In the genomic region with DNA sequence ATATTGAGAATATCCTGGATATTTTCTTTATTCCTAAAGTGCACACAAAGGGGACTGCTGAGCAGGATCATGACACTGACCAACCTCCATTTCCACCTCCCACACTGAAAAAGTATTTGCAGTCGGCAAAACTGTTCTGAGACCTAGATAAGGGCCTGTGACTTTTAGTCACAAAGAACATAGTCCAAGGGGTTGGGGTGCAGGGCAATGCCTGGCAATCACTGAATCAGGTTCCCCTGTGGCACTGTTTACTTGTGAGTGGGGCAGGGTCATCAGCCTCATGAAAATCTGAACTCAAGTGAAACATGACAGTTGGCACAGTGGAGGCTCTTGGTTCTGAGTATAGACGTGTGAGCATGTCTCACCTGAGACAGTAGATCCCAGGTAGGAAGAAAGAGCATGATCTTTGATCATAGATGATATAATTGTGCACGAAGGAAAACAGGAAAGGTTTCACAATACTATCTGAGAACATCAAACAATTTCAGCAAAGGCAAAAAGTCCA, we compare ENCODE assay signal across 31 mouse cellular contexts. TPM values are rescaled to one million over a fixed set of nuclear protein-coding genes. Genes with fewer than 3 reads are reported as not detected.
DNase-seq lines count a peak whose midpoint lies in the region; ATAC-seq and TF ChIP-seq lines count a peak whose summit lies in the region.
"Had no signal": no experiment of that assay in that cellular context is flagged by ENCODE, and none has a peak within 500 bp of the region (broad histone marks: within the 10 kb centered on the region; RNA-seq: fewer than 3 reads in every experiment).

No protein-coding gene starts in this region.

- H3K36me3 ChIP-seq in liver, embryonic 14.5 days (replicated peaks; ENCODE audit: control insufficient read depth, insufficient read depth, low read depth): no peaks in the 10 kb centered on the region
- no peaks in the 10 kb centered on the region; the same call in 1 of the 2 replicates for H3K36me3 ChIP-seq in intestine, postnatal 0 days (ENCODE audit: control insufficient read depth, insufficient read depth)
- 0 out of 2 replicates have a peak, but pooled peaks cover 1% of the 10 kb centered on the region for H3K36me3 ChIP-seq in small intestine, adult 2 months (ENCODE audit: control insufficient read depth, insufficient read depth, low read length)
- H3K36me3 ChIP-seq: embryonic facial prominence, embryonic 12.5 days; embryonic facial prominence, embryonic 15.5 days; heart, embryonic 12.5 days; heart, embryonic 15.5 days had no signal

- TF ChIP-seq CTCF in liver, embryonic 14.5 days (IDR thresholded peaks at IDR 0.05; ENCODE audit: low read depth): no peak
- TF ChIP-seq CTCF in intestine, postnatal 0 days (IDR thresholded peaks at IDR 0.05; ENCODE audit: low read depth): no peak
- no peak for TF ChIP-seq CTCF in small intestine, adult 2 months (IDR thresholded peaks at IDR 0.05; ENCODE audit: extremely low read depth, insufficient read length, insufficient replicate concordance, low read depth, low read length)

- 32% methylated on average over 3 of the region's 3 CpGs for WGBS in liver, embryonic 14.5 days (ENCODE audit: insufficient replicate concordance)
- WGBS in intestine, postnatal 0 days: 42% methylated on average over 3 of the region's 3 CpGs
- 32% methylated on average over 3 of the region's 3 CpGs for WGBS in small intestine, adult 2 months

- TF ChIP-seq EP300 in liver, embryonic 14.5 days (IDR thresholded peaks at IDR 0.05; ENCODE audit: low read depth): no peak

- intact Hi-C loops in heart, postnatal 10 days (cut with DNase I): no loop called here

- H3K4me3 ChIP-seq in liver, embryonic 14.5 days (ENCODE audit: insufficient read depth in 1 of 2, low read depth in 2 of 2, low read length in 2 of 2): no peak overlapping the region
- H3K4me3 ChIP-seq in intestine, postnatal 0 days (ENCODE audit: low read depth, low read length): no peak overlapping the region
- H3K4me3 ChIP-seq in small intestine, adult 2 months (ENCODE audit: low read depth, low read length): no peak overlapping the region
- H3K4me3 ChIP-seq: embryonic facial prominence, embryonic 12.5 days; embryonic facial prominence, embryonic 15.5 days; gastrocnemius, adult 2 months; heart, embryonic 12.5 days; heart, embryonic 15.5 days had no signal

- no peak overlapping the region for H3K9ac ChIP-seq in liver, embryonic 14.5 days (replicated peaks)
- no peak overlapping the region for H3K9ac ChIP-seq in intestine, postnatal 0 days (ENCODE audit: low read depth, low read length)
- H3K9ac ChIP-seq: embryonic facial prominence, embryonic 12.5 days; embryonic facial prominence, embryonic 15.5 days; forebrain, postnatal 0 days; heart, embryonic 12.5 days; heart, embryonic 15.5 days; hindbrain, embryonic 14.5 days had no signal

- H3K27ac ChIP-seq in liver, embryonic 14.5 days: no peak overlapping the region
- H3K27ac ChIP-seq in intestine, postnatal 0 days (ENCODE audit: low read depth, low read length): peak overlapping the region; percentile 75
- H3K27ac ChIP-seq in small intestine, adult 2 months (ENCODE audit: insufficient read depth, low read depth, low read length): peak overlapping the region; percentile 87
- H3K27ac ChIP-seq: embryonic facial prominence, embryonic 12.5 days; embryonic facial prominence, embryonic 15.5 days; gastrocnemius, adult 2 months; heart, embryonic 15.5 days; hindbrain, embryonic 14.5 days had no signal

- no peak for TF ChIP-seq POLR2A in small intestine, adult 2 months (IDR thresholded peaks at IDR 0.05; ENCODE audit: low read depth, low read length)

- peak; percentile 23; the same call in 1 of the 2 replicates for ATAC-seq in liver, embryonic 14.5 days (ENCODE audit: insufficient read depth)
- peak; percentile 37 for ATAC-seq in intestine, postnatal 0 days
- ATAC-seq: activated CD4-positive, CD25-positive, alpha-beta regulatory T cell, adult 4 months; forebrain, embryonic 14.5 days; forebrain, postnatal 0 days had no signal

- H3K4me1 ChIP-seq in liver, embryonic 14.5 days (replicated peaks; ENCODE audit: control insufficient read depth in 2 of 2, insufficient read depth in 2 of 2, low read length in 1 of 2): peaks cover 0 to 8% of the 10 kb centered on the region in 2 experiments; a peak in 2 of 4 replicates
- 0 out of 2 replicates have a peak, but pooled peaks cover 4% of the 10 kb centered on the region for H3K4me1 ChIP-seq in intestine, postnatal 0 days (replicated peaks; ENCODE audit: control insufficient read depth, insufficient read depth, low read length)
- peaks cover 23% of the 10 kb centered on the region for H3K4me1 ChIP-seq in small intestine, adult 2 months (ENCODE audit: control insufficient read depth, insufficient read depth, insufficient read length, low read length)
- H3K4me1 ChIP-seq: embryonic facial prominence, embryonic 12.5 days; embryonic facial prominence, embryonic 15.5 days; heart, embryonic 12.5 days; heart, embryonic 15.5 days had no signal

- peak; percentile 30 for DNase-seq in heart, adult 11 months
- DNase-seq in heart, postnatal 10 days: no peak
- no peak for DNase-seq in liver, embryonic 14.5 days (ENCODE audit: low read depth in 3 of 3, low spot score in 3 of 3)
- DNase-seq in liver: no peak
- DNase-seq in kidney, adult 8-10 months: no peak
- no peak for DNase-seq in layer of hippocampus, adult 8-10 months (ENCODE audit: low spot score in 2 of 2)
- DNase-seq: adrenal gland, adult 8-10 months; adrenal gland, postnatal 25 days; cerebellum, adult 11-12 months; cerebellum, adult 9-10 months; cerebellum, postnatal 14 days; forebrain, postnatal 0 days; gastrocnemius, adult 2 months; gastrocnemius, postnatal 14 days; heart, adult 18-20 months; heart, postnatal 14 days; heart, postnatal 4 days had no signal

- no peak overlapping the region for H3K4me2 ChIP-seq in liver, embryonic 14.5 days (ENCODE audit: low read depth)
- H3K4me2 ChIP-seq in intestine, postnatal 0 days (replicated peaks; ENCODE audit: low read depth): no peak overlapping the region
- H3K4me2 ChIP-seq: embryonic facial prominence, embryonic 12.5 days; embryonic facial prominence, embryonic 15.5 days; heart, embryonic 12.5 days; heart, embryonic 15.5 days; hindbrain, embryonic 14.5 days had no signal

- H3K9me3 ChIP-seq in liver, embryonic 14.5 days (ENCODE audit: control insufficient read depth, low read length): no peaks in the 10 kb centered on the region
- no peaks in the 10 kb centered on the region for H3K9me3 ChIP-seq in intestine, postnatal 0 days (ENCODE audit: control insufficient read depth)
- H3K9me3 ChIP-seq: embryonic facial prominence, embryonic 12.5 days; embryonic facial prominence, embryonic 15.5 days; heart, embryonic 12.5 days; heart, embryonic 15.5 days had no signal

- no peaks in the 10 kb centered on the region for H3K27me3 ChIP-seq in liver, embryonic 14.5 days (ENCODE audit: control insufficient read depth, insufficient read depth, low read length)
- no peaks in the 10 kb centered on the region for H3K27me3 ChIP-seq in intestine, postnatal 0 days (replicated peaks; ENCODE audit: control insufficient read depth, insufficient read depth, low read length)
- H3K27me3 ChIP-seq in small intestine, adult 2 months (ENCODE audit: control insufficient read depth, insufficient read depth, low read length): no peaks in the 10 kb centered on the region
- H3K27me3 ChIP-seq: embryonic facial prominence, embryonic 12.5 days; embryonic facial prominence, embryonic 15.5 days; heart, embryonic 15.5 days had no signal

RNA-seq across cellular contexts. Expression of a gene that starts 1.9 kb away (rescaled TPM):
- total RNA-seq in heart, postnatal 10 days (2021): not detected
- polyA plus RNA-seq in liver, embryonic 14.5 days (2012; rRNA removed): 27.2 and 28.8 TPM in 2 replicates
- polyA plus RNA-seq in liver, embryonic 14.5 days (2014; fragmentation: Nextera tagmentation; extraction: Ambion mirVana): 17.2 and 21.3 TPM in 2 replicates
- 79.7 and 87.1 TPM in 2 replicates for polyA plus RNA-seq in intestine, postnatal 0 days (2015; fragmentation: Nextera tagmentation; extraction: Ambion mirVana)
- 165 and 498 TPM in 2 replicates for polyA plus RNA-seq in small intestine, adult 2 months (2012; rRNA removed)
- not detected for total RNA-seq in layer of hippocampus, adult 8-10 months (2022)
- total RNA-seq: adrenal gland, postnatal 25 days; ES-E14; forebrain, postnatal 0 days; gastrocnemius, adult 2 months; gastrocnemius, postnatal 14 days; heart, adult 18-20 months; heart, postnatal 14 days; heart, postnatal 4 days had no signal
- polyA plus RNA-seq: embryonic facial prominence, embryonic 12.5 days; embryonic facial prominence, embryonic 15.5 days; forebrain, embryonic 11.5 days; forebrain, embryonic 14.5 days; forebrain, postnatal 0 days; heart, embryonic 12.5 days; hindbrain, embryonic 11.5 days; hindbrain, embryonic 14.5 days had no signal

RNA-seq across cellular contexts. Expression of a gene that starts 32.0 kb away (rescaled TPM):
- total RNA-seq in heart, postnatal 10 days (2021): not detected
- 0.06 and 0.16 TPM in 2 replicates for polyA plus RNA-seq in liver, embryonic 14.5 days (2012; rRNA removed)
- polyA plus RNA-seq in liver, embryonic 14.5 days (2014; fragmentation: Nextera tagmentation; extraction: Ambion mirVana): 0.28 TPM in 1 of 2 replicates, not detected in the other
- not detected in 2 replicates for polyA plus RNA-seq in intestine, postnatal 0 days (2015; fragmentation: Nextera tagmentation; extraction: Ambion mirVana)
- polyA plus RNA-seq in small intestine, adult 2 months (2012; rRNA removed): not detected in 2 replicates
- total RNA-seq in layer of hippocampus, adult 8-10 months (2022): not detected
- total RNA-seq: adrenal gland, adult 8-10 months; adrenal gland, postnatal 25 days; ES-E14; forebrain, postnatal 0 days; gastrocnemius, adult 2 months; gastrocnemius, postnatal 14 days; gastrocnemius, postnatal 4 days; heart, adult 18-20 months; heart, postnatal 14 days; heart, postnatal 4 days had no signal
- polyA plus RNA-seq: activated CD4-positive, CD25-positive, alpha-beta regulatory T cell, adult 4 months; embryonic facial prominence, embryonic 12.5 days; embryonic facial prominence, embryonic 15.5 days; forebrain, embryonic 11.5 days; forebrain, embryonic 14.5 days; forebrain, postnatal 0 days; frontal cortex, adult 2 months; heart, embryonic 12.5 days; heart, embryonic 15.5 days; hindbrain, embryonic 11.5 days; hindbrain, embryonic 14.5 days had no signal
